Mouse (Mus musculus) CH12.LX (cell line): Measurements from ENCODE around the gene Cap2. TPM values are rescaled to one million over a fixed set of nuclear protein-coding genes. Genes with fewer than 3 reads are reported as not detected.

Experiments
- DNase-seq: peaks from one replicate; pipeline ENCODE4 v3.0.0-alpha.2; 2013; ENCODE audit errors: extremely low read depth
- H3K27ac ChIP-seq: 2 replicates; pipeline ENCODE4 v1.5.1; 2012; ENCODE audit warnings: low read depth, mild to moderate bottlenecking, control low read depth, moderate library complexity; ENCODE audit not compliant: insufficient read depth
- H3K27me3 ChIP-seq: replicated peaks from 2 replicates; pipeline ENCODE3; 2012; ENCODE audit warnings: inconsistent platforms
- H3K36me3 ChIP-seq, 2 experiments: replicated peaks in 1 of 2; 2 replicates each; pipeline versions ENCODE3 to v1.6.1; 2012; ENCODE audit warnings: inconsistent platforms in 1 of 2, low read length in 1 of 2, mild to moderate bottlenecking in 1 of 2, mixed read lengths in 1 of 2, moderate library complexity in 1 of 2; ENCODE audit not compliant: control insufficient read depth in 1 of 2, insufficient read depth in 1 of 2
- H3K4me1 ChIP-seq, 2 experiments: 2 replicates each; pipeline ENCODE4 v1.6.1; 2012; ENCODE audit warnings: inconsistent platforms in 1 of 2, moderate library complexity in 1 of 2; ENCODE audit not compliant: insufficient read depth in 2 of 2, control insufficient read depth in 1 of 2
- H3K4me2 ChIP-seq: 2 replicates; pipeline ENCODE4 v1.6.1; 2012; ENCODE audit warnings: low read depth, mild to moderate bottlenecking, control low read depth; ENCODE audit not compliant: poor library complexity, insufficient read depth, severe bottlenecking
- H3K4me3 ChIP-seq, 3 experiments: fragments of 150-350 bp in 1 of 3; sonication (generic) in 1 of 3; replicated peaks in 1 of 3; 2 replicates each; pipeline versions ENCODE3 to v1.5.1; 2011 to 2012; ENCODE audit warnings: low read depth in 2 of 3, low read length in 2 of 3, mild to moderate bottlenecking in 2 of 3, moderate library complexity in 2 of 3, control low read depth in 1 of 3, improper control_type of control experiment in 1 of 3, inconsistent platforms in 1 of 3, mixed read lengths in 1 of 3; ENCODE audit not compliant: poor library complexity in 1 of 3
- H3K79me2 ChIP-seq: replicated peaks from 2 replicates; pipeline ENCODE4 v1.6.1; 2012; ENCODE audit warnings: mild to moderate bottlenecking, moderate library complexity; ENCODE audit not compliant: control insufficient read depth, poor library complexity, insufficient read depth, severe bottlenecking; ENCODE audit errors: extremely low read depth
- H3K9ac ChIP-seq: 2 replicates; pipeline ENCODE4 v1.6.1; 2012; ENCODE audit warnings: low read depth, mild to moderate bottlenecking, control low read depth, moderate library complexity; ENCODE audit not compliant: insufficient read depth
- H3K9me3 ChIP-seq: replicated peaks from 2 replicates; pipeline ENCODE3; 2012; ENCODE audit warnings: low read length, inconsistent platforms, mixed read lengths
- BHLHE40 ChIP-seq: IDR thresholded peaks from 2 replicates; pipeline ENCODE4 v1.6.1; 2011; ENCODE audit warnings: mild to moderate bottlenecking, low read depth, low read length, improper control_type of control experiment
- CHD1 ChIP-seq: IDR thresholded peaks from 2 replicates; pipeline ENCODE4 v1.6.1; 2012; ENCODE audit warnings: low read depth, low read length, improper control_type of control experiment, inconsistent platforms
- CHD2 ChIP-seq: IDR thresholded peaks from 2 replicates; pipeline ENCODE4 v1.6.1; 2011; ENCODE audit warnings: low read length, improper control_type of control experiment
- E2F4 ChIP-seq: IDR thresholded peaks from 2 replicates; pipeline ENCODE4 v1.6.1; 2011; ENCODE audit warnings: low read depth, low read length, improper control_type of control experiment; ENCODE audit not compliant: insufficient replicate concordance
- ELF1 ChIP-seq: IDR thresholded peaks from 2 replicates; pipeline ENCODE4 v1.6.1; 2014; ENCODE audit warnings: low read depth, mild to moderate bottlenecking, inconsistent platforms, low read length, improper control_type of control experiment
- EP300 ChIP-seq: IDR thresholded peaks from 2 replicates; pipeline ENCODE4 v1.6.1; 2011; ENCODE audit warnings: low read length, improper control_type of control experiment
- JUND ChIP-seq: conservative IDR thresholded peaks from 2 replicates; pipeline ENCODE4 v1.6.1; 2011; ENCODE audit warnings: low read depth, low read length, improper control_type of control experiment
- KAT2A ChIP-seq: IDR thresholded peaks from 2 replicates; pipeline ENCODE4 v1.6.1; 2012; ENCODE audit warnings: low read length, improper control_type of control experiment, inconsistent platforms; ENCODE audit not compliant: insufficient replicate concordance
- MAFK ChIP-seq: IDR thresholded peaks from 2 replicates; pipeline ENCODE4 v1.6.1; 2011; ENCODE audit warnings: low read length, improper control_type of control experiment; ENCODE audit not compliant: insufficient replicate concordance
- MAX ChIP-seq: IDR thresholded peaks from 2 replicates; pipeline ENCODE4 v1.6.1; 2011; ENCODE audit warnings: low read length, improper control_type of control experiment
- MAZ ChIP-seq: IDR thresholded peaks from 2 replicates; pipeline ENCODE4 v1.6.1; 2012; ENCODE audit warnings: low read depth, mild to moderate bottlenecking, inconsistent platforms, low read length, improper control_type of control experiment, moderate library complexity
- MXI1 ChIP-seq: IDR thresholded peaks from 2 replicates; pipeline ENCODE4 v1.6.1; 2011; ENCODE audit warnings: mild to moderate bottlenecking, low read depth, low read length, improper control_type of control experiment
- MYC ChIP-seq: IDR thresholded peaks from 2 replicates; pipeline ENCODE4 v1.6.1; 2011; ENCODE audit warnings: low read depth, mild to moderate bottlenecking, improper control_type of control experiment, low read length
- NRF1 ChIP-seq: IDR thresholded peaks from 2 replicates; pipeline ENCODE4 v1.6.1; 2014; ENCODE audit warnings: low read depth, mild to moderate bottlenecking, inconsistent platforms, low read length, improper control_type of control experiment, moderate library complexity
- PAX5 ChIP-seq: IDR thresholded peaks from 2 replicates; pipeline ENCODE4 v1.6.1; 2012; ENCODE audit warnings: low read length, inconsistent platforms, mixed read lengths
- POLR2AphosphoS2 ChIP-seq: IDR thresholded peaks from 2 replicates; pipeline ENCODE4 v1.6.1; 2011; ENCODE audit warnings: low read depth, low read length, improper control_type of control experiment
- RCOR1 ChIP-seq: conservative IDR thresholded peaks from 2 replicates; pipeline ENCODE4 v1.6.1; 2012; ENCODE audit warnings: low read depth, mild to moderate bottlenecking, inconsistent platforms, low read length, improper control_type of control experiment
- SIN3A ChIP-seq: IDR thresholded peaks from 2 replicates; pipeline ENCODE4 v1.6.1; 2012; ENCODE audit warnings: low read length, improper control_type of control experiment, inconsistent platforms
- TBP ChIP-seq: conservative IDR thresholded peaks from 2 replicates; pipeline ENCODE4 v1.6.1; 2011; ENCODE audit warnings: low read depth, low read length, improper control_type of control experiment
- TCF12 ChIP-seq: IDR thresholded peaks from 2 replicates; pipeline ENCODE4 v1.6.1; 2014; ENCODE audit warnings: low read depth, mild to moderate bottlenecking, inconsistent platforms, low read length, improper control_type of control experiment
- USF1 ChIP-seq: IDR thresholded peaks from 2 replicates; pipeline ENCODE4 v1.6.1; 2014; ENCODE audit warnings: low read depth, mild to moderate bottlenecking, inconsistent platforms, low read length, improper control_type of control experiment
- ZC3H11A ChIP-seq: IDR thresholded peaks from 2 replicates; pipeline ENCODE4 v1.6.1; 2012; ENCODE audit warnings: low read depth, mild to moderate bottlenecking, inconsistent platforms, low read length, improper control_type of control experiment
- dilution Hi-C: fragments of 300-500 bp; cut with MboI; formaldehyde crosslinking; loops from 2 replicates; pipeline ENCODE4 v1.14.3; 2020; ENCODE audit warnings: low sequenced_read_pairs; ENCODE audit not compliant: extremely low pct_unique_long_range_greater_than_20kb, extremely low pct_ligation_motif_present
- in situ Hi-C: fragments of 300-500 bp; cut with MboI; formaldehyde crosslinking; loops from 3 replicates; pipeline ENCODE4 v1.14.3; 2019; ENCODE audit warnings: low sequenced_read_pairs, low pct_ligation_motif_present, low pct_unique_long_range_greater_than_20kb, mixed read lengths
- polyA plus RNA-seq: library from polyadenylated mRNA; unstranded; fragments of >175 nt; gene quantifications from 2 replicates; pipeline ENCODE4 v1.2.1, GENCODE M21; 2012; ENCODE audit warnings: low read depth; ENCODE audit not compliant: insufficient read length
- total RNA-seq, 2 experiments: library from RNA; depleted of rRNA; stranded (reverse); fragments of 300-350 nt in 1 of 2; fragments of >200 nt in 1 of 2; gene quantifications; 2 replicates each; pipeline ENCODE4 v1.2.3; 2012 to 2014

The Cap2 gene
- total and polyA plus RNA-seq, 3 experiments = 0.04 to 0.11 TPM; not detected in 1

GRCm38 (mm10) chr13:46634133-46634488, 132.5 kb downstream of the Cap2 start:
- no peak overlapping the region for H3K27ac ChIP-seq
- peak; percentile 67 for DNase-seq
- in situ Hi-C loops = no loop called here
- H3K4me3 ChIP-seq = no peak overlapping the region
- H3K79me2 ChIP-seq = no peaks in the 10 kb centered on the region
- H3K4me2 ChIP-seq = no peak overlapping the region; the same call in 1 of the 2 replicates
- no peaks in the 10 kb centered on the region for H3K36me3 ChIP-seq
- H3K4me1 ChIP-seq = peaks cover 0 to 10% of the 10 kb centered on the region in 2 experiments; a peak in 1 of 4 replicates
- no peaks in the 10 kb centered on the region for H3K27me3 ChIP-seq
- no peak overlapping the region for H3K9ac ChIP-seq
- no peak for TF ChIP-seq RCOR1
- no peak for TF ChIP-seq MAX
- no peak for TF ChIP-seq CHD1
- no peak for TF ChIP-seq ZC3H11A
- no peak for TF ChIP-seq MXI1
- TF ChIP-seq E2F4 = no peak
- TF ChIP-seq JUND = no peak
- TF ChIP-seq SIN3A = no peak
- 0 out of 2 replicates have a peak, but pooled peaks have one; percentile 19 for TF ChIP-seq ELF1
- no peak for TF ChIP-seq MAZ
- peak; percentile 47; the same call in 1 of the 2 replicates for TF ChIP-seq CHD2
- TF ChIP-seq, all 38 proteins: peak for 2
- dilution Hi-C loops = no loop called here
- peaks cover 7% of the 10 kb centered on the region for H3K9me3 ChIP-seq

- peaks cover 12% of the 10 kb centered on the region for H3K9me3 ChIP-seq
- in situ Hi-C loops = no loop called here
- no peak overlapping the region for H3K9ac ChIP-seq
- no peak for DNase-seq
- no peaks in the 10 kb centered on the region for H3K79me2 ChIP-seq
- no peak overlapping the region for H3K4me3 ChIP-seq
- peaks cover 4% of the 10 kb centered on the region in 2 experiments; a peak in 2 of 4 replicates for H3K4me1 ChIP-seq
- dilution Hi-C loops = no loop called here
- H3K27me3 ChIP-seq = no peaks in the 10 kb centered on the region
- H3K36me3 ChIP-seq = no peaks in the 10 kb centered on the region
- no peak overlapping the region for H3K4me2 ChIP-seq
- no peak overlapping the region for H3K27ac ChIP-seq
- TF ChIP-seq MAFK (no peak), NRF1 (no peak), EP300 (no peak), KAT2A (no peak), MXI1 (no peak), USF1 (no peak), POLR2AphosphoS2 (no peak), CHD2 (no peak), PAX5 (no peak), BHLHE40 (no peak), MYC (no peak), ELF1 (no peak), TCF12 (no peak), TBP (no peak)
Observed at GRCm38 (mm10) chr13:46640608-46641468, 139.2 kb downstream of the Cap2 start.
